Mouse (Mus musculus): ENCODE measurements around the gene Clec18a. TPM values are rescaled to one million over a fixed set of nuclear protein-coding genes. Genes with fewer than 3 reads are reported as not detected.
"Not testable (repeated sequence)": the region's sequence is repeated elsewhere in the genome, so short reads cannot be mapped to it uniquely, and the experiment has no call there.

The Clec18a gene
- total and polyA plus RNA-seq, 3 experiments, result not detected

DNA sequence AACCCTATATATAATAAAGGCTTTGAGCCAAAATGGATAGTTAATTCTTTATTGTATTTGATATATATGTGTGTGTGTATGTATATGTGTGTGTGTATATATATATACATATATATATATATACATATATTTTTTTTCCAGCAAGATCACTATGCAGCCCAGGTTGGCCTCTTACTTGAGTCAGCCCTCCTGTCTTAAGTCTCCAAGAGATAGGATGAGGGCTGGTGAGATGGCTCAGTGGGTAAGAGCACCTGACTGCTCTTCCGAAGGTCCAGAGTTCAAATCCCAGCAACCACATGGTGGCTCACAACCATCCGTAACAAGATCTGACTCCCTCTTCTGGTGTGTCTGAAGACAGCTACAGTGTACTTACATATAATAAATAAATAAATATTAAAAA is 65.6 kb downstream of the Clec18a start:
- not testable (repeated sequence) for H3K4me1 ChIP-seq (ENCODE audit: control insufficient read depth in 1 of 2, insufficient read depth in 2 of 2, low read length in 2 of 2); H3K9ac ChIP-seq (ENCODE audit: control insufficient read depth, low read depth, low read length, poor library complexity, severe bottlenecking); H3K4me3 ChIP-seq (ENCODE audit: control insufficient read depth in 1 of 2, insufficient read depth in 1 of 2, low read depth in 2 of 2, low read length in 2 of 2); H3K9me3 ChIP-seq (replicated peaks; ENCODE audit: insufficient read depth, low read length); H3K79me2 ChIP-seq (ENCODE audit: control insufficient read depth, insufficient read depth, low read length, poor library complexity); H3K27me3 ChIP-seq (ENCODE audit: control insufficient read depth in 1 of 2, insufficient read depth in 2 of 2, low read length in 2 of 2); H3K27ac ChIP-seq (ENCODE audit: control insufficient read depth, low read depth, low read length)
- peak; percentile 17 for DNase-seq (ENCODE audit: low read depth, low spot score)
- H3K36me3 ChIP-seq (ENCODE audit: control insufficient read depth in 1 of 2, insufficient read depth in 2 of 2, low read length in 2 of 2), result peaks cover 0 to 16% of the 10 kb centered on the region in 2 experiments; a peak in 2 of 4 replicates
- TF ChIP-seq TBP (IDR thresholded peaks at IDR 0.05; ENCODE audit: low read depth, low read length), result peak; percentile 81

DNA sequence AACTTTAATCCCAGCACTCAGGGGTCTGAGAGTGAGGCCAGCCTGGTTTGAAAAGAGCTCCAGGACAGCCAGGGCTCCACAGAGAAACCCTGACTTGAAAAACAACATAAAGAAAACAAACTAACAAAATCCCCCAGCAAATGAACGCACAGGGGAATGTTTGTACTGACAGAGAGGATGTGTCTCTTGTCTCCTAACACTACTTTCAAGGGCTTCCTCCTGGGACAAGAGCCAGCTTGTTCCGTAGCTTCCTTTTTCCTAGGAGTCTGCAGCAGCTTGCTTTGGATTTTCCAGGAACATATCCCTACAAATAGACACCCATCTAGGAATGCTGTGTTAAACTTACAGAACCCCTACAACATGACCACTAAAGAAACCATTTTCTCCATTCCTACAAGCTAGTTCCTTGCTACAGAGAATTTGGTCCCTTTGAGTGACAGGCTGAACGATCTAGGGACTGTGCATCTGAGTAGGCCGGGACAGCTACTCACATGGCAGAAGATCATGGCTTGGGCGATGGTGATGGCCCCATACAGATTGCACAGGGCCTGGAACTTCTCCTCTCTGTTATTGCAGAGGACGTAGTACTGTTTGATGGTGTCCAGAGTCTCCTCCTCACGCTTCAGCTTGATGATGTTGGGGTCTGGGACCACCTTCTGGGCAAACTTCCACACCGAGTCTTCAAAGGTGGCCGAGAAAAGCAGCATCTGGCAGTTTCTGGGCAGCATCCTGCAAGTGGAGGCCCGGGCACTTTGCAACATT is 81.8 kb downstream of the Clec18a start:
- not testable (repeated sequence) for H3K9me3 ChIP-seq (replicated peaks; ENCODE audit: insufficient read depth, low read length); H3K4me3 ChIP-seq (ENCODE audit: control insufficient read depth in 1 of 2, insufficient read depth in 1 of 2, low read depth in 2 of 2, low read length in 2 of 2); H3K27me3 ChIP-seq (ENCODE audit: control insufficient read depth in 1 of 2, insufficient read depth in 2 of 2, low read length in 2 of 2); H3K27ac ChIP-seq (ENCODE audit: control insufficient read depth, low read depth, low read length); H3K4me1 ChIP-seq (ENCODE audit: control insufficient read depth in 1 of 2, insufficient read depth in 2 of 2, low read length in 2 of 2); H3K9ac ChIP-seq (ENCODE audit: control insufficient read depth, low read depth, low read length, poor library complexity, severe bottlenecking); DNase-seq (ENCODE audit: low read depth, low spot score); H3K36me3 ChIP-seq (ENCODE audit: control insufficient read depth in 1 of 2, insufficient read depth in 2 of 2, low read length in 2 of 2); H3K79me2 ChIP-seq (ENCODE audit: control insufficient read depth, insufficient read depth, low read length, poor library complexity)

Other genes starting within 250 kb of the Clec18a start
- 31.7 and 32.1 TPM in 2 replicates for gene Cog4, start 245.8 kb downstream of the Clec18a start, total RNA-seq (2012; rRNA removed)
- 10 to 100 TPM in 1 of 2 experiments, not detected in 1; 35.3 TPM for gene Cog4, start 245.8 kb downstream of the Clec18a start, polyA plus RNA-seq (2012; ENCODE audit: insufficient read depth in 1 of 2, insufficient read length in 2 of 2, low read depth in 1 of 2, low replicate concordance in 2 of 2, missing spikeins in 1 of 2)
- 150 and 170 TPM in 2 replicates for gene Sf3b3, start 245.6 kb downstream of the Clec18a start, total RNA-seq (2012; rRNA removed)
- 100 to 1,000 TPM; 167 to 224 TPM for gene Sf3b3, start 245.6 kb downstream of the Clec18a start, polyA plus RNA-seq (2012; ENCODE audit: insufficient read depth in 1 of 2, insufficient read length in 2 of 2, low read depth in 1 of 2, low replicate concordance in 2 of 2, missing spikeins in 1 of 2)
- gene Fuk, start 189.9 kb downstream of the Clec18a start, total RNA-seq (2012; rRNA removed), result 8.3 and 9.1 TPM in 2 replicates
- 10 to 100 TPM in 1 of 2 experiments, not detected in 1; 10.6 TPM for gene Fuk, start 189.9 kb downstream of the Clec18a start, polyA plus RNA-seq (2012; ENCODE audit: insufficient read depth in 1 of 2, insufficient read length in 2 of 2, low read depth in 1 of 2, low replicate concordance in 2 of 2, missing spikeins in 1 of 2)
- gene St3gal2, start 172.5 kb downstream of the Clec18a start, total RNA-seq (2012; rRNA removed), result 4.0 and 5.2 TPM in 2 replicates
- gene St3gal2, start 172.5 kb downstream of the Clec18a start, polyA plus RNA-seq (2012; ENCODE audit: insufficient read depth in 1 of 2, insufficient read length in 2 of 2, low read depth in 1 of 2, low replicate concordance in 2 of 2, missing spikeins in 1 of 2), result 10 to 100 TPM in 1 of 2 experiments, not detected in 1; 18.0 TPM
- gene Ddx19a, start 94.6 kb downstream of the Clec18a start, total RNA-seq (2012; rRNA removed), result 17.0 and 17.3 TPM in 2 replicates
- 100 to 1,000 TPM in 1 of 2 experiments, 10 to 100 TPM in 1; 59.0 to 168 TPM for gene Ddx19a, start 94.6 kb downstream of the Clec18a start, polyA plus RNA-seq (2012; ENCODE audit: insufficient read depth in 1 of 2, insufficient read length in 2 of 2, low read depth in 1 of 2, low replicate concordance in 2 of 2, missing spikeins in 1 of 2)
- gene Ddx19b, start 60.7 kb downstream of the Clec18a start, total RNA-seq (2012; rRNA removed), result 17.8 and 18.1 TPM in 2 replicates
- 100 to 1,000 TPM in 1 of 2 experiments, 10 to 100 TPM in 1; 18.6 to 112 TPM for gene Ddx19b, start 60.7 kb downstream of the Clec18a start, polyA plus RNA-seq (2012; ENCODE audit: insufficient read depth in 1 of 2, insufficient read length in 2 of 2, low read depth in 1 of 2, low replicate concordance in 2 of 2, missing spikeins in 1 of 2)
- 106 and 132 TPM in 2 replicates for gene Aars, start 59.3 kb downstream of the Clec18a start, total RNA-seq (2012; rRNA removed)
- gene Aars, start 59.3 kb downstream of the Clec18a start, polyA plus RNA-seq (2012; ENCODE audit: insufficient read depth in 1 of 2, insufficient read length in 2 of 2, low read depth in 1 of 2, low replicate concordance in 2 of 2, missing spikeins in 1 of 2), result 100 to 1,000 TPM in 1 of 2 experiments, 10 to 100 TPM in 1; 25.1 to 162 TPM
- gene Exosc6, start 36.1 kb downstream of the Clec18a start, total RNA-seq (2012; rRNA removed), result 19.2 and 26.4 TPM in 2 replicates
- gene Exosc6, start 36.1 kb downstream of the Clec18a start, polyA plus RNA-seq (2012; ENCODE audit: insufficient read depth in 1 of 2, insufficient read length in 2 of 2, low read depth in 1 of 2, low replicate concordance in 2 of 2, missing spikeins in 1 of 2), result 1 to 10 TPM in 1 of 2 experiments, not detected in 1; 8.0 TPM
- 13.0 and 13.5 TPM in 2 replicates for gene Pdpr, start 2.2 kb upstream of the Clec18a start, total RNA-seq (2012; rRNA removed)
- gene Pdpr, start 2.2 kb upstream of the Clec18a start, polyA plus RNA-seq (2012; ENCODE audit: insufficient read depth in 1 of 2, insufficient read length in 2 of 2, low read depth in 1 of 2, low replicate concordance in 2 of 2, missing spikeins in 1 of 2), result 10 to 100 TPM in 1 of 2 experiments, not detected in 1; 13.4 TPM
- gene Glg1, start 166.8 kb upstream of the Clec18a start, total RNA-seq (2012; rRNA removed), result 15.9 and 20.2 TPM in 2 replicates
- gene Glg1, start 166.8 kb upstream of the Clec18a start, polyA plus RNA-seq (2012; ENCODE audit: insufficient read depth in 1 of 2, insufficient read length in 2 of 2, low read depth in 1 of 2, low replicate concordance in 2 of 2, missing spikeins in 1 of 2), result 10 to 100 TPM; 34.3 to 37.2 TPM
- gene Rfwd3, start 207.8 kb upstream of the Clec18a start, total RNA-seq (2012; rRNA removed), result 54.2 and 59.3 TPM in 2 replicates
- 10 to 100 TPM in 1 of 2 experiments, not detected in 1; 63.2 TPM for gene Rfwd3, start 207.8 kb upstream of the Clec18a start, polyA plus RNA-seq (2012; ENCODE audit: insufficient read depth in 1 of 2, insufficient read length in 2 of 2, low read depth in 1 of 2, low replicate concordance in 2 of 2, missing spikeins in 1 of 2)
- gene Mlkl, start 245.8 kb upstream of the Clec18a start, total RNA-seq (2012; rRNA removed), result 9.3 and 12.1 TPM in 2 replicates
- 10 to 100 TPM in 1 of 2 experiments, not detected in 1; 20.1 TPM for gene Mlkl, start 245.8 kb upstream of the Clec18a start, polyA plus RNA-seq (2012; ENCODE audit: insufficient read depth in 1 of 2, insufficient read length in 2 of 2, low read depth in 1 of 2, low replicate concordance in 2 of 2, missing spikeins in 1 of 2)

Measured in MEL (cell line).